In the genomic region with DNA sequence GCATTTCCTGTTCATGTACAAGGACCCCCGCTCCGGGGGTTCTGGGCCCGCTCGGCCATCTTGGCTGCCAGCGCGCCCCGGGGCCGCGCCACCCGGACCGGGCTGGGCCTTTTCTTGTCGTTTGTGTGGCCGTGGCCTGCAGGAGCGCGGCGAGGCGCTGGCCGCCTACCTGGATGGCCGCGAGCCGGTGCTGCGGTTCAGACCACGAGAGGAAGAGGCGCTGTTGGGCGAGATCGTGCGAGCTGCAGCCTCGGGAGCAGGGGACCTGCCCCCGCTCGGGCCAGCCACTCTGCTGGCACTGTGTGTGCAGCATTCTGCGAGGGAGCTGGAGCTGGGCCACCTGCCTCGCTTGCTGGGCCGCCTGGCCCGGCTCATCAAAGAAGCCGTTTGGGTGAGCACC, we compare ENCODE assay signal across 8 mouse cellular contexts. TPM values are rescaled to one million over a fixed set of nuclear protein-coding genes. Genes with fewer than 3 reads are reported as not detected.
DNase-seq lines count a peak whose midpoint lies in the region; ATAC-seq lines count a peak whose summit lies in the region.

No protein-coding gene starts in this region.

- peaks cover 43% of the 10 kb centered on the region for H3K4me1 ChIP-seq in heart, embryonic 15.5 days (replicated peaks)
- 0 out of 2 replicates have a peak, but pooled peaks cover 2% of the 10 kb centered on the region for H3K4me1 ChIP-seq in stomach, embryonic 14.5 days (ENCODE audit: control insufficient read depth, insufficient read depth, low read length)

- H3K9me3 ChIP-seq in heart, embryonic 15.5 days (replicated peaks) = no peaks in the 10 kb centered on the region
- H3K9me3 ChIP-seq in stomach, embryonic 14.5 days (ENCODE audit: control insufficient read depth, low read depth, low read length) = no peaks in the 10 kb centered on the region; the same call in 1 of the 2 replicates

- peak overlapping the region; percentile 37 for H3K4me3 ChIP-seq in heart, embryonic 15.5 days
- peak overlapping the region; percentile 10; the same call in 1 of the 2 replicates for H3K4me3 ChIP-seq in stomach, embryonic 14.5 days (ENCODE audit: low read depth, low read length)

- H3K36me3 ChIP-seq in heart, embryonic 15.5 days = peaks cover 8% of the 10 kb centered on the region
- H3K36me3 ChIP-seq in stomach, embryonic 14.5 days (ENCODE audit: control insufficient read depth, insufficient read depth, low read length) = peaks cover 3% of the 10 kb centered on the region; the same call in 1 of the 2 replicates

- DNase-seq in kidney, postnatal 10 days = peak; percentile 64
- DNase-seq in kidney, adult 8-10 months = no peak
- peak; percentile 85 for DNase-seq in cerebellum, adult 9-11 months
- peak; percentile 32 for DNase-seq in liver
- no peak for DNase-seq in gastrocnemius, adult 18-20 months (ENCODE audit: low spot score)
- no peak for DNase-seq in urinary bladder, postnatal 25 days (ENCODE audit: low spot score)

- H3K4me2 ChIP-seq in heart, embryonic 15.5 days = peak overlapping the region; percentile 69
- peak overlapping the region; percentile 37 for H3K4me2 ChIP-seq in stomach, embryonic 14.5 days (replicated peaks; ENCODE audit: low read depth, low read length)

- 10% methylated on average over 33 of the region's 35 CpGs for WGBS in heart, embryonic 15.5 days
- WGBS in stomach, embryonic 14.5 days = 17% methylated on average over 35 of the region's 35 CpGs

- H3K27ac ChIP-seq in heart, embryonic 15.5 days = peak overlapping the region; percentile 64
- no peak overlapping the region for H3K27ac ChIP-seq in stomach, embryonic 14.5 days (ENCODE audit: low read length)

- peak overlapping the region; percentile 56 for H3K9ac ChIP-seq in heart, embryonic 15.5 days
- H3K9ac ChIP-seq in stomach, embryonic 14.5 days (replicated peaks; ENCODE audit: low read depth, low read length) = 0 out of 2 replicates have a peak overlapping the region, but pooled peaks have one; percentile 21

- peaks cover 11% of the 10 kb centered on the region for H3K27me3 ChIP-seq in heart, embryonic 15.5 days
- no peaks in the 10 kb centered on the region for H3K27me3 ChIP-seq in stomach, embryonic 14.5 days (ENCODE audit: control insufficient read depth, insufficient read depth, low read length)

- ATAC-seq in heart, embryonic 15.5 days (replicated peaks; ENCODE audit: insufficient number of reproducible peaks, insufficient read depth, low FRiP score, low read depth) = peak; percentile 31
- 0 out of 2 replicates have a peak, but pooled peaks have one; percentile 29 for ATAC-seq in stomach, embryonic 14.5 days (ENCODE audit: insufficient number of reproducible peaks, insufficient read depth, low FRiP score, low read depth)

RNA-seq across cellular contexts. Expression of a gene that starts 5.2 kb away (rescaled TPM):
- polyA plus RNA-seq in heart, embryonic 15.5 days (2015; fragmentation: Nextera tagmentation; extraction: Ambion mirVana) = 19.6 and 23.4 TPM in 2 replicates
- 6.2 and 7.8 TPM in 2 replicates for polyA plus RNA-seq in stomach, embryonic 14.5 days (2014; fragmentation: Nextera tagmentation; extraction: Ambion mirVana)
- 1 to 10 TPM; 5.5 to 8.5 TPM for total RNA-seq in gastrocnemius, adult 18-20 months (2021)

RNA-seq across cellular contexts. Expression of a gene that starts 7.3 kb away (rescaled TPM):
- polyA plus RNA-seq in heart, embryonic 15.5 days (2015; fragmentation: Nextera tagmentation; extraction: Ambion mirVana) = 7.3 and 7.4 TPM in 2 replicates
- 7.2 TPM in 2 replicates for polyA plus RNA-seq in stomach, embryonic 14.5 days (2014; fragmentation: Nextera tagmentation; extraction: Ambion mirVana)
- 10 to 100 TPM; 17.6 to 18.7 TPM for total RNA-seq in gastrocnemius, adult 18-20 months (2021)

RNA-seq across cellular contexts. Expression of a gene that starts 10.9 kb away (rescaled TPM):
- 0.33 and 0.35 TPM in 2 replicates for polyA plus RNA-seq in heart, embryonic 15.5 days (2015; fragmentation: Nextera tagmentation; extraction: Ambion mirVana)
- polyA plus RNA-seq in stomach, embryonic 14.5 days (2014; fragmentation: Nextera tagmentation; extraction: Ambion mirVana) = 0.23 and 0.62 TPM in 2 replicates
- total RNA-seq in gastrocnemius, adult 18-20 months (2021) = not detected

RNA-seq across cellular contexts. Expression of a gene that starts 15.4 kb away (rescaled TPM):
- 0.15 and 0.66 TPM in 2 replicates for polyA plus RNA-seq in heart, embryonic 15.5 days (2015; fragmentation: Nextera tagmentation; extraction: Ambion mirVana)
- 0.63 and 0.78 TPM in 2 replicates for polyA plus RNA-seq in stomach, embryonic 14.5 days (2014; fragmentation: Nextera tagmentation; extraction: Ambion mirVana)
- not detected for total RNA-seq in gastrocnemius, adult 18-20 months (2021)

RNA-seq across cellular contexts. Expression of a gene that starts 17.2 kb away (rescaled TPM):
- polyA plus RNA-seq in heart, embryonic 15.5 days (2015; fragmentation: Nextera tagmentation; extraction: Ambion mirVana) = 0.13 and 1.2 TPM in 2 replicates
- 0.36 and 0.55 TPM in 2 replicates for polyA plus RNA-seq in stomach, embryonic 14.5 days (2014; fragmentation: Nextera tagmentation; extraction: Ambion mirVana)
- total RNA-seq in gastrocnemius, adult 18-20 months (2021) = not detected

Comparison
In these comparisons a context has a peak if more than half of its experiments do, and no peak if none do; other contexts are left out.
1. DNase-seq: peak in kidney, postnatal 10 days (single experiment), cerebellum, adult 9-11 months (single experiment) and liver (single experiment); none in kidney, adult 8-10 months (0 of 2), gastrocnemius, adult 18-20 months (single experiment) and urinary bladder, postnatal 25 days (single experiment).